Mouse (Mus musculus) CH12.LX (cell line): ENCODE measurements around the gene Padi3.
A peak's percentile ranks its signal among the peaks of the same experiment; 100 is the strongest.

Experiments used
- CTCF ChIP-seq, 2 experiments: IDR thresholded peaks in 1 of 2; conservative IDR thresholded peaks in 1 of 2; 2 replicates each; pipeline ENCODE4 v1.5.1; 2011 to 2012; ENCODE audit warnings: low read depth in 2 of 2, low read length in 2 of 2, improper control_type of control experiment in 1 of 2, inconsistent platforms in 1 of 2, mild to moderate bottlenecking in 1 of 2, moderate library complexity in 1 of 2
- E2F4 ChIP-seq: IDR thresholded peaks from 2 replicates; pipeline ENCODE4 v1.6.1; 2011; ENCODE audit warnings: low read depth, low read length, improper control_type of control experiment; ENCODE audit not compliant: insufficient replicate concordance
- GABPA ChIP-seq: IDR thresholded peaks from 2 replicates; pipeline ENCODE4 v1.6.1; 2012; ENCODE audit warnings: low read depth, low read length, improper control_type of control experiment, inconsistent platforms; ENCODE audit not compliant: insufficient replicate concordance
- MYC ChIP-seq: IDR thresholded peaks from 2 replicates; pipeline ENCODE4 v1.6.1; 2011; ENCODE audit warnings: low read depth, mild to moderate bottlenecking, improper control_type of control experiment, low read length
- NELFE ChIP-seq: IDR thresholded peaks from 2 replicates; pipeline ENCODE4 v1.6.1; 2011; ENCODE audit warnings: low read depth, low read length, improper control_type of control experiment
- ZMIZ1 ChIP-seq: IDR thresholded peaks from 2 replicates; pipeline ENCODE4 v1.6.1; 2012; ENCODE audit warnings: low read depth, mild to moderate bottlenecking, inconsistent platforms, low read length, improper control_type of control experiment

- TF ChIP-seq ZMIZ1 (no peak), CTCF (conservative IDR thresholded peaks at IDR 0.05 in 1 of 2, IDR thresholded peaks at IDR 0.05 in 1 of 2; ENCODE audit: low read depth in 2 of 2, low read length in 2 of 2) (peak in 1 of 2 experiments; percentile 31; a peak in 2 of 4 replicates), NELFE (no peak), E2F4 (no peak), GABPA (no peak), MYC (no peak)
Observed at GRCm38 (mm10) chr4:140793795-140794194, 16.7 kb downstream of the Padi3 start.
